Mouse (Mus musculus) inflammation-experienced regulatory T-cells, adult 6 months (primary cell): ENCODE results near the gene Clint1. TPM values are rescaled to one million over a fixed set of nuclear protein-coding genes. Genes with fewer than 3 reads are reported as not detected.

Experiments used
- ATAC-seq: one replicate; pipeline ENCODE4 v1.8.0; 2017
- polyA plus RNA-seq, 3 experiments: library from polyadenylated mRNA; unstranded; fragments of 100-300 nt; shearing (Covaris generic); gene quantifications; one replicate each; pipeline ENCODE4 v1.2.1; 2017

Gene Clint1
- polyA plus RNA-seq = 10 to 100 TPM; 36.9 to 52.5 (median 45.6) TPM

- ATAC-seq = peak; percentile 64
Observed at GRCm38 (mm10) chr11:45851516-45852123, at the start of gene Clint1. Clint1 (plus strand) TSS chr11:45852051.

- ATAC-seq = no peak
Observed at GRCm38 (mm10) chr11:45804068-45804467, 47.8 kb upstream of the Clint1 start.

DNA sequence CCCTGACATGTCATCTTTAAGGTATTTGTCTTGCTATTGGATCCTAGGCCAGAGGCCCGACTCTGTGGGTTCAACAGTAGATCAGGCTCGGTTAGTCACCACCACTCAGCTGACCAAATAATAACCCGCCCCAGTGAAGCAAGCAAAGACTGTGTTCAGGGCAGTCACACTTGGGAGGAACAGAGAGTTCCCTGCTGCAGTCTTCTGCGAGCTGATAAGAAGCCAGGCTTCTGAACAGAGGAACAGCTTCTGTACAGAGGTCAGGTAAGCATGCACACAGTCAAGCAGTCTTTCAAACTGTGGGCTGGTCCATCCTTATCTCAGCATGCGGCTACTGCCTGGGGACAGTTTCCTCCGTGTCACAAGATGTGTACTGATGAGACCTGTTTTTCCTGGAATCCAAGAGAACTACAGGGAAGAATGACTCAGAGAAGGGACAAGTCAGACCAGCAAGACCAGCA lies 46.5 kb upstream of the Clint1 start:
- no peak for ATAC-seq

- ATAC-seq = no peak
Observed at GRCm38 (mm10) chr11:45805810-45806209, 46.0 kb upstream of the Clint1 start.

DNA sequence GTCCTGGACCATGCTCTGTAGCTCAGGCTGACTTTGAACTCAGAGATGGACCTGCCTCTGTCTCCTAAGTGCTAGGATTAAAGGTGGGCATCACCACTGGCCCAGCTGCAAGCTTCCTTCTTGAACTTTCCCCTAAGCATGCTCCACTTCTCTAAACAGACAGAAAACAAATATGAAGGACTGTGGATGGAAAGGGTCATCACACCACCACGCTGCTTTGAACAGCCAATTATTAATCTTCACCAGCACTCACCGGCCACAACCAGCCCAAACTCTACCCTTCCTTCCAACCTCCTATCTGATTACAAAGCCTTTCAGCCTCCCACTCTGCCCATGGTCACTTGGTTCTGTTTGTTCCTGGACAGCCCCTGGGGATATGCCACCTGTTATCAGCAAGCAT lies 45.6 kb upstream of the Clint1 start:
- ATAC-seq = no peak

DNA sequence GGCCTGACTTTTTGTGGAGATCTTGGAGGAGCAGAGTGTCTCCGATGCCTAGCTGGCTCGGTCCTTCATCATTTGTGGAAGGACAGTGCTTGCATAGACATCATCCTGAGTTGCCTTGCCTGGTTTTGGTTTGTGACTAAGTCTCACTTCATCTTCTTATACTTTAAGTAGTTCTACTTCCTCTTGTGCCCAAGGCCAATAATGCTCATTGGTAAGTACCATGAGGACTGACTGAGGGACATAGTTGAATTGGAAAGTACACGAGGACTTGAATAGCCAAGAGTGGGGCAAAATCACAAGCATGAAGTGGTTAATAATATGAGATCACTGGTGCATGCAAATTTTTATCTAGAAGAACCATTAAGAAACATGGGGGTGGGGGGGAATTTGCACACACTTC lies 45.0 kb upstream of the Clint1 start:
- no peak for ATAC-seq

DNA sequence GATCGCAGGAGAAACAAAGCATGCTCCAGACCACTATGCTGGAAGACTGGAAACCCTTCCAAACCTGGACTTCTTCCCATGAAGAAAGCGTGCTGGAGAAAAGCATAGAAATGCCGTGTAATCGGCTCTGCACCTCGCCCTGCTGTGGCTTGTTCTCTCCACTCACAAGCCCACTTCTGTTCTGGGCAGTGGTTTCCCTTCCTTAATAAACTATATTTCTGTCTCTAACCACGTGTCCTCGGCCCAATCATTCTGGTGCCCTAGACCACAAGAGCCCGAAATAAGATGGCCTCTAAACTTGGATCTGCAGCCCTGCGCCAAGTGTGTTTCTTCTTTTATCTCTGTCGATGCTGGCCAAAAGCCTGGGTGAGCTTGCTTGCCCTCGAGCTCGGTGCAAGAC lies 44.0 kb upstream of the Clint1 start:
- ATAC-seq = no peak

GRCm38 (mm10) chr11:45809424-45809823 lies 42.4 kb upstream of the Clint1 start:
- no peak for ATAC-seq

DNA sequence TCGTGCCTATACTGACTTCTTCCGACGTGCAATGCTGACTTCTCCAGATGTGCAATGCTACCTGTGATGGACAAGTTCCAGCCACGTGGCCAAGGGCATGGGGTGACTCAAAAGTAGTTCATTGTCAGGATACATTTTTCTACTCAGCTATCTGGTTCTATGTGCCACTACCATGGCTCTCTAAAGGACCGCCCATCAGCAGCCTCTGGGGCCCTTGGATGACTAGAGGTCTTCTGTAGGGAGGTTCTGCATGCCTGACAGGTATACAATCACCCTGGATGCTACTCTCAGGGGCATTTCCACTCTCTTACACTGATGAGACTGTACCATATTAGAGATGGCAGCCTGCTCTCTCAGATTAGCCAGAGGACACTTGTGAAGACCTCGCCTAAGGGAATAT lies 41.8 kb upstream of the Clint1 start:
- no peak for ATAC-seq

- ATAC-seq = no peak
Observed at GRCm38 (mm10) chr11:45810805-45811204, 41.0 kb upstream of the Clint1 start.

DNA sequence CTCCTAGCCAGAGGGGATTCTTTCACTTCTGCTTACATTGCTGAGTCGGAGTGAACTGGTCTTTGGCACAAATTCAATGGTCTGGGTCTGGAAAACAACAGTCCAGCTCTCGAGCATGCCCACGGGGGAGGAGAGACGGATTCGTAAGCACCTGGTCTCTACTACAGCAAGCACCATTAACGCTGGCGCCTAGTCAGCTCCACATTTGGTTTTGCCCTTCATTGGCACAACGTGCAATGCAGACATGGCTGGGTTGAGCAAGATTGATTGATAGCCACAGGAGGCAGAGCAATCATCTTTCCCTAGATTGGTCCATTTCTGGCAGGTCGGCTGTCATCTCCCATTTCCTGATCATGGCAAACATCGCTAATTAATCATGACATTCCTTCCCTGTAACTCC lies 36.2 kb upstream of the Clint1 start:
- ATAC-seq = no peak

- no peak for ATAC-seq
Observed at GRCm38 (mm10) chr11:45816712-45817111, 35.1 kb upstream of the Clint1 start.

DNA sequence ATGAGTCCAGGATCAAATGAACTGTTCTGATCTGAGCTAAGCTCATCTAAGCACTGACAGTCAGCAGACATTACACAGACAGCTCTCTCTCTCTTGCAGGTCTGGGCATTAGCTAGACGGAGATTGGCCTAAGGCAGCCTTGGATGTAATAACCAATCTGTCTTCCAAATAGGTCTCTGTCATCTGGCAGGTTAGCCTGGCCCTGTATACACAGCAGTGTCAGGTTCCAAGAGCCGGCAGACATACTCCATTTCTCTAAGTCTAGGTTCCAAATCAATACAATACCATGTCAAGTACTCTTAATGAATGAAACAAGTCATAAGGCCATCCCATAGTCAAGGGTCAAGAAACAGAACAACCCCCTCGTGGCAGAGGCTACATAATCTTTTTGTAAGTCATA lies 33.9 kb upstream of the Clint1 start:
- no peak for ATAC-seq

GRCm38 (mm10) chr11:45820930-45821329 lies 30.9 kb upstream of the Clint1 start:
- ATAC-seq = no peak

DNA sequence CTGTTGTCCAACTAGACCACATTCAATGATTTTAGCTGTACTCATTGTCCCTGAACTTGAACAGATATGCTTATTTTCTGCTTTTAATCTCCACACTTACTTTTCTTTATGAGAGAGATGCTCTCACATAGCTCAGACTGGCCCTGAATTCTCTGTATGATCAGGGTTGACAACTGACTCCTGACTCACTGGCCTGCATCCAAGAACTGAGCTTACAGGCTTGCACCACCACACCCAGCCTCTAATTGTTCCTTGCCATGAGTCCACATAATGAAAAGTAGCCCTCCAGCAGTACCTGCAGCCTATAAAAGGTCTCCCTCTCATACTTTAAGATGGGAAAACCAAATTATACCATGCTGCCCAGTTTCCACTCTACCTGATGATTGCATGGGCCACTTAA lies 21.7 kb upstream of the Clint1 start:
- ATAC-seq = no peak

DNA sequence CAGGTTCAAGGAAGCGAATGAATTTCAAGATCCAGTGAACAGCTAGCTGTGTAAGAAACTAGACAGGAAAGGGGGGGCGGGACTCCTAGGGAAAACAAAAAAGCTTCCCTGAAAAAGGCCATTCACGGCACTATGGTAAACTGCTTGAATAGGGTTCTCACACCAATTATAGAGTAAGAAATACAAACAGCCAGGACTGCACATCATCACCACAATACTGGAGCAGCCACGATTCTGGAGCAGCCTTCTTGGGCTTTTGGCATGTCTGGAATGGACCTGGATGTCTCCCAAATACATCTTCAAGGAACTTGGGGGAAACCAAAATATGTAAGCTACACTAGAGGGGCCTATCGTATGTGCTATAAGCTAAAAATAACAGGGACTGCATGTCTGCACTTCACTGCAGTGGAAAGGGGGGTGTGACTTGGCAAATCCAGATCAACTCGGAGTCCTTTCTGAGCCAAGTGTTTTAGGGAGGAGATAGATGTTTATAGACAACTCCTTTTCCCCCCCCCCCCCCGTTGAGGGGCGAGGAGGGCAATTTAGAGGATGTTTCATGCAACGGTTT lies 21.0 kb upstream of the Clint1 start:
- no peak for ATAC-seq

DNA sequence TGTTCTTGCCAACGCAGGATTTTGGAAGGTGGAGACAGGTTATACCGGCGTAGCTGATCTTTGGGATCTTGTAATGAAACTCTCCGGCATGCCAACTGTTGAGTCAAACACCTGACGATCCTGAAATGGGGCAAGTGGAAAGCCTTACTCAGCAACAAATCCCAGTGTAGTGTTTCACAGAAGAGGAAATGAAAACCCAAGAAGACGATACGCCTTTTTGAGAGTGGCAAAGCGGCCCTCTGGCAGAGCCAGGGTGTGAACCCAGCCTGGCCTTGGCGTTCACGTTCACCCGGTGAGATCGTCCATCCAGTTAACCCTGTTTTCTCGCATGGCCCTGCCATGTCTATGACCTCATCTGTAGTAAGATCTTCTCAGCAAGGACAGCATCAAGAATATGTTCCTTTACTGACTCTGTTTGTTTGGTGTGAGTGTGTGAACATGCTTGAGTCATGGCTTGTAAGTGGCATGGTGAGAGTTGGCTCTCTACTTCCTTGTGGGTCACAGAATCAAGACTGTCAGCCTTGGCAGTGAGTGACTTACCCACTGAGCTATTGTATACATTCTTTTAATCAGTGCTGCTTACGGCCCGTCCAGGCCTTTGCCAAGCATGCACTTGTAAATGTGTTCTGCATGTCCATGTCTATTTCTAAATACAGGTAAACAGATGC lies 20.2 kb upstream of the Clint1 start:
- no peak for ATAC-seq

DNA sequence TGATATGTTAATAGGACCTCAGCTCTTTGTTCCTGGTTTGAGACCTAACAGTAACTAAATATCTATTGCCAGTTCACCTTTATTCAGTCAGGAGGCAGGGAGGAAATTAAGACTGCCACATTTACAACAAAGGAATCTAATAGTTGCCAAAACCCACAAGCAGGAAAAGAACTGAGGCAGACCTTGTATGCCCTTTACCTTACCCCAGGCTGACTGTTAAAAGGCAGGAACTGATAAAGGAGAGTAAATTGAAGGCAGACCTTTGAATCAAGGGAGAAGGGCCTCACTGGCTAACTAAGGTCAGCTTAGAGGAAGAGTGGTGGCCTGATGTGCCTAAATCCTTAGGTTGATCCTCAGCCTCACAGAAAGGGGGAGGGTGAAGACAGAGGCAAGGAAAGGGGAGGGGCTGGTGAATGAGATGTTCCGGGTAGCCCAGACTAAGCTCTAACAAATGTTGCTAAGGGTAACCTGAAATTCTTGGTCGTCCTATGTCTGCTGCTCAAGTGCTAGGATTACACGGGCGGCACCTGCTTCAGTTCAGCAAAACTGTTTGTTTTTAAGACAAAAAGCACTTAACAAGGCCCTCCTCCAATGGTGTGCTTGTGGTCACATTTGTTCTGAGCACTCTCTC lies 16.1 kb upstream of the Clint1 start:
- ATAC-seq = no peak

DNA sequence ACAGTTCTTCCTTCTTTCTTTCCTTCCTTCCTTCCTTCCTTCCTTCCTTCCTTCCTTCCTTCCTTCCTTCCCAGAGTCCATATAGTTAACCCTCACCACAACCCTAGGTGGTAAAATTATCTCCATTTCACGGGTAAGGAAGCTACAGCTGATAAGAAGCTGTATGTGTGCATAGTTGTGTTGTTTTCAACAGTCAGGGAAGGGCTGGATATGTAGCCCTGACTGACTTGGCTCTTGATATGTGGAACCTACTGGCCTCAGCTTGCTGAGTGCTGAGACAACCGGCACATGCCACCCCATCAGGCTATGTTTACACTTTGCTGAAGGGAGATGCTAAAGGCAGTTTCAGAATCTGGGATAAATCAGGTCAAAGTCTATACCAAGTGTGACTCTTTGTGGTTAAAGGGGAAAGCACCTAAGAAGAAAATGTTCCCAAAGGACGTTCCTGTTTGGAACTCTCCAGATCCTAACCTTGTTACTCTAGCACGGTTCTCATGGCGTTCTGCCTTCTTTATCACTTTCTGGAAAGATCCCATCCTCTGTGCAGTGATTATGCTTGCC lies 14.5 kb upstream of the Clint1 start:
- no peak for ATAC-seq

- ATAC-seq = no peak
Observed at GRCm38 (mm10) chr11:45838450-45838849, 13.4 kb upstream of the Clint1 start.

DNA sequence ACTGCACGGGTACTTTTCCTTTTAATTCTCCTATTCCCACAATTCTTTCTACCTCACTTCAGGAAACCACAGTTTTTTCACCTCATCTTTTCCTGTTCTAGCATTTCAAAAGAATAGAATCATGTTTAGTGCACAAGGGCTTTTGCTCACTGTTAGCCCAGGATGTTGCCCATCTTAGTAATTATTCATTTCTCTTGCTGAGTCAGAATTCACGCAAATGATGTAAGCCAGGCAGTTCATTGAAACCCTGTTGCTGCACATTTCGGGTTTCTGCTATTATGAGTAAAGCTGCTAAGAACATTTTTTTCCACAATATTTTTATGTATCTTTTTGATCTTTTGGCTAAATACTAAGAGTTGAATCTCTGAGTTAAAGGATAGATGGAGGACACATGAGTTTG lies 11.5 kb upstream of the Clint1 start:
- no peak for ATAC-seq

GRCm38 (mm10) chr11:45846008-45846407 lies 5.8 kb upstream of the Clint1 start:
- no peak for ATAC-seq

- no peak for ATAC-seq
Observed at GRCm38 (mm10) chr11:45847548-45847947, 4.3 kb upstream of the Clint1 start.
